Mouse (Mus musculus) thymus, postnatal 0 days (tissue): Measurements from ENCODE around the gene Gas6. TPM values are rescaled to one million over a fixed set of nuclear protein-coding genes. Genes with fewer than 3 reads are reported as not detected.

Source experiments
- DNase-seq: peaks from one replicate; pipeline ENCODE4 v3.0.0-alpha.2; 2015; ENCODE audit warnings: low spot score
- polyA plus RNA-seq: library from polyadenylated mRNA; unstranded; fragments of >200 nt; fragmentation: Nextera tagmentation; extraction: Ambion mirVana; gene quantifications from 2 replicates; pipeline ENCODE4 v1.2.1, GENCODE M21; 2015

Gene Gas6
- polyA plus RNA-seq, 1 experiment from 2014 or later: 169 TPM

GRCm38 (mm10) chr8:13461843-13462242 is 32.4 kb downstream of the Gas6 start:
- DNase-seq: peak; percentile 62

- DNase-seq: no peak
These were observed 33.1 kb downstream of the Gas6 start for GRCm38 (mm10) chr8:13461085-13461765.

- no peak for DNase-seq
These were observed 34.9 kb downstream of the Gas6 start for GRCm38 (mm10) chr8:13459431-13459830.

GRCm38 (mm10) chr8:13455295-13455694 is 39.0 kb downstream of the Gas6 start:
- DNase-seq: peak; percentile 25

- DNase-seq: no peak
These were observed 39.8 kb downstream of the Gas6 start for GRCm38 (mm10) chr8:13454341-13455113.

- no peak for DNase-seq
These were observed 42.5 kb downstream of the Gas6 start for GRCm38 (mm10) chr8:13451747-13452277.

GRCm38 (mm10) chr8:13448145-13448544 is 46.1 kb downstream of the Gas6 start:
- no peak for DNase-seq

- no peak for DNase-seq
These were observed 47.8 kb downstream of the Gas6 start for GRCm38 (mm10) chr8:13446456-13446855.

GRCm38 (mm10) chr8:13442152-13442551 is 52.1 kb downstream of the Gas6 start:
- no peak for DNase-seq

GRCm38 (mm10) chr8:13437531-13437930 is 56.8 kb downstream of the Gas6 start:
- DNase-seq: no peak

- no peak for DNase-seq
These were observed 58.2 kb downstream of the Gas6 start for GRCm38 (mm10) chr8:13436052-13436451.

GRCm38 (mm10) chr8:13434889-13435288 is 59.4 kb downstream of the Gas6 start, which contains the start of gene Tmem255b:
Gene Tmem255b (plus strand): TSS chr8:13435189.
- no peak for DNase-seq

GRCm38 (mm10) chr8:13433130-13433529 is 61.2 kb downstream of the Gas6 start:
- no peak for DNase-seq

GRCm38 (mm10) chr8:13430866-13431265 is 63.4 kb downstream of the Gas6 start:
- DNase-seq: no peak

- no peak for DNase-seq
These were observed 63.9 kb downstream of the Gas6 start for GRCm38 (mm10) chr8:13430412-13430811.

- peak; percentile 87 for DNase-seq
These were observed 66.1 kb downstream of the Gas6 start for GRCm38 (mm10) chr8:13428156-13428555.

GRCm38 (mm10) chr8:13427351-13427750 is 66.9 kb downstream of the Gas6 start:
- no peak for DNase-seq

GRCm38 (mm10) chr8:13420970-13421369 is 73.3 kb downstream of the Gas6 start:
- no peak for DNase-seq

- no peak for DNase-seq
These were observed 75.1 kb downstream of the Gas6 start for GRCm38 (mm10) chr8:13419111-13419639.

GRCm38 (mm10) chr8:13415879-13416278 is 78.4 kb downstream of the Gas6 start:
- no peak for DNase-seq
